Mouse (Mus musculus) liver, postnatal 0 days (tissue): ENCODE data around the gene Keap1. TPM values are rescaled to one million over a fixed set of nuclear protein-coding genes. Genes with fewer than 3 reads are reported as not detected.

Experiments
- ATAC-seq: fragments of 200-750 bp; cut with Nextera tagmentation; 2 replicates; pipeline ENCODE4 v1.8.0; 2017; ENCODE audit warnings: mild to moderate bottlenecking, moderate library complexity
- DNase-seq: peaks from one replicate; pipeline ENCODE4 v3.0.0-alpha.2; 2016
- H3K27ac ChIP-seq: fragments of 300-500 bp; sonication (generic); 2 replicates; pipeline ENCODE4 v1.5.1; 2014; ENCODE audit warnings: antibody characterized with exemption, moderate library complexity, mild to moderate bottlenecking, low read depth
- H3K27me3 ChIP-seq: fragments of 300-500 bp; sonication (generic); 2 replicates; pipeline ENCODE4 v1.6.1; 2014; ENCODE audit warnings: low read length, control low read depth, mixed read lengths; ENCODE audit not compliant: insufficient read depth
- H3K36me3 ChIP-seq: fragments of 300-500 bp; sonication (generic); replicated peaks from 2 replicates; pipeline ENCODE4 v1.6.1; 2014; ENCODE audit warnings: mild to moderate bottlenecking, control low read depth, low read length, moderate library complexity, mixed read lengths; ENCODE audit not compliant: insufficient read depth
- H3K4me1 ChIP-seq: fragments of 300-500 bp; sonication (generic); 2 replicates; pipeline ENCODE4 v1.6.1; 2014; ENCODE audit warnings: antibody characterized with exemption, mild to moderate bottlenecking, control low read depth; ENCODE audit not compliant: insufficient read depth
- H3K4me2 ChIP-seq: fragments of 300-500 bp; sonication (generic); 2 replicates; pipeline ENCODE4 v1.6.1; 2014; ENCODE audit warnings: low read depth, mild to moderate bottlenecking, low read length, moderate library complexity, mixed read lengths
- H3K4me3 ChIP-seq: fragments of 300-500 bp; sonication (generic); 2 replicates; pipeline ENCODE4 v1.5.1; 2014; ENCODE audit warnings: low read depth, low read length
- H3K9ac ChIP-seq: fragments of 300-500 bp; sonication (generic); replicated peaks from 2 replicates; pipeline ENCODE4 v1.6.1; 2014; ENCODE audit warnings: mild to moderate bottlenecking, moderate library complexity
- H3K9me3 ChIP-seq: fragments of 300-500 bp; sonication (generic); 2 replicates; pipeline ENCODE4 v1.6.1; 2016; ENCODE audit warnings: mild to moderate bottlenecking, control low read depth, low read length, mixed read lengths
- CTCF ChIP-seq: sonication (generic); IDR thresholded peaks from 2 replicates; pipeline ENCODE4 v1.5.1; 2016; ENCODE audit warnings: antibody characterized with exemption, low read depth
- EP300 ChIP-seq: IDR thresholded peaks from 2 replicates; pipeline ENCODE4 v1.6.1; 2016; ENCODE audit warnings: antibody characterized with exemption, low read depth, mild to moderate bottlenecking
- WGBS: fragments of 180-500 bp; shearing (Covaris S2); extraction: QIAGEN DNeasy Blood & Tissue Kit; methylation state at CpG from one replicate; pipeline ENCODE4 v1.1.7; 2014; ENCODE audit not compliant: insufficient replicate concordance; 5-methylcytosine and 5-hydroxymethylcytosine counted together
- polyA plus RNA-seq: library from polyadenylated mRNA; unstranded; fragments of >200 nt; fragmentation: Nextera tagmentation; extraction: Ambion mirVana; gene quantifications from 2 replicates; pipeline ENCODE4 v1.2.1, GENCODE M21; 2015

The Keap1 gene
- polyA plus RNA-seq, 1 experiment from 2014 or later, result 26.5 TPM

- TF ChIP-seq EP300, result no peak
- TF ChIP-seq CTCF, result no peak
- H3K4me1 ChIP-seq, result peaks cover 28% of the 10 kb centered on the region
- H3K9me3 ChIP-seq, result no peaks in the 10 kb centered on the region
- peak overlapping the region; percentile 65 for H3K9ac ChIP-seq
- H3K4me2 ChIP-seq, result peak overlapping the region; percentile 69
- H3K4me3 ChIP-seq, result peak overlapping the region; percentile 47
- ATAC-seq, result peak; percentile 20
- peak; percentile 49 for DNase-seq
- H3K27ac ChIP-seq, result no peak overlapping the region
- no peaks in the 10 kb centered on the region for H3K36me3 ChIP-seq
- WGBS, result 4% methylated on average over 41 of the region's 48 CpGs
- no peaks in the 10 kb centered on the region for H3K27me3 ChIP-seq
Measured at GRCm38 (mm10) chr9:21181421-21182220, 57.5 kb downstream of the Keap1 start.

- no peak for TF ChIP-seq EP300
- TF ChIP-seq CTCF, result no peak
- no peak overlapping the region; the same call in 1 of the 2 replicates for H3K4me2 ChIP-seq
- no peaks in the 10 kb centered on the region for H3K36me3 ChIP-seq
- no peak overlapping the region for H3K27ac ChIP-seq
- H3K4me3 ChIP-seq, result no peak overlapping the region
- peaks cover 28% of the 10 kb centered on the region for H3K4me1 ChIP-seq
- H3K9ac ChIP-seq, result no peak overlapping the region; the same call in 1 of the 2 replicates
- no peaks in the 10 kb centered on the region for H3K27me3 ChIP-seq
- WGBS, result 70% methylated on average over 1 of the region's 1 CpGs
- no peak for DNase-seq
- no peaks in the 10 kb centered on the region for H3K9me3 ChIP-seq
- no peak for ATAC-seq
Measured at GRCm38 (mm10) chr9:21180841-21181240, 58.3 kb downstream of the Keap1 start.

GRCm38 (mm10) chr9:21180402-21180801 is 58.8 kb downstream of the Keap1 start:
- DNase-seq, result no peak
- Histone ChIP-seq H3K9me3 (no peaks in the 10 kb centered on the region), H3K4me3 (no peak overlapping the region), H3K4me2 (no peak overlapping the region), H3K27me3 (no peaks in the 10 kb centered on the region), H3K4me1 (peaks cover 24% of the 10 kb centered on the region), H3K36me3 (no peaks in the 10 kb centered on the region), H3K27ac (no peak overlapping the region), H3K9ac (no peak overlapping the region)
- ATAC-seq, result no peak
- WGBS, result 78% methylated on average over 4 of the region's 4 CpGs
- no peak for TF ChIP-seq EP300
- no peak for TF ChIP-seq CTCF

Other genes starting within 250 kb of the Keap1 start
- 54.6 and 55.0 TPM in 2 replicates for gene Mrpl4, start 236.6 kb downstream of the Keap1 start, polyA plus RNA-seq
- gene Icam1, start 223.4 kb downstream of the Keap1 start, polyA plus RNA-seq, result 12.7 and 13.6 TPM in 2 replicates
- gene Icam4, start 210.0 kb downstream of the Keap1 start, polyA plus RNA-seq, result 57.7 and 58.5 TPM in 2 replicates
- gene Icam5, start 207.3 kb downstream of the Keap1 start, polyA plus RNA-seq, result 0.05 and 0.08 TPM in 2 replicates
- gene Zglp1, start 172.3 kb downstream of the Keap1 start, polyA plus RNA-seq, result 0.51 TPM in 1 of 2 replicates, not detected in the other
- 0.06 and 0.11 TPM in 2 replicates for gene Gm49373, start 166.3 kb downstream of the Keap1 start, polyA plus RNA-seq
- 26.7 and 29.9 TPM in 2 replicates for gene Fdx1l, start 165.7 kb downstream of the Keap1 start, polyA plus RNA-seq
- 0.40 and 0.61 TPM in 2 replicates for gene Gm38431, start 147.4 kb downstream of the Keap1 start, polyA plus RNA-seq
- gene Raver1, start 147.4 kb downstream of the Keap1 start, polyA plus RNA-seq, result 8.3 and 9.5 TPM in 2 replicates
- 4.5 and 5.4 TPM in 2 replicates for gene Tyk2, start 108.1 kb downstream of the Keap1 start, polyA plus RNA-seq
- 81.1 and 84.1 TPM in 2 replicates for gene Cdc37, start 89.4 kb downstream of the Keap1 start, polyA plus RNA-seq
- 1.4 and 1.5 TPM in 2 replicates for gene Pde4a, start 73.6 kb downstream of the Keap1 start, polyA plus RNA-seq
- gene S1pr5, start 9.1 kb upstream of the Keap1 start, polyA plus RNA-seq, result 0.08 and 0.17 TPM in 2 replicates
- gene Atg4d, start 25.9 kb upstream of the Keap1 start, polyA plus RNA-seq, result 49.3 and 51.2 TPM in 2 replicates
- 4.7 and 5.3 TPM in 2 replicates for gene Kri1, start 48.6 kb upstream of the Keap1 start, polyA plus RNA-seq
- gene Cdkn2d, start 52.0 kb upstream of the Keap1 start, polyA plus RNA-seq, result 74.3 and 76.6 TPM in 2 replicates
- 0.32 and 0.54 TPM in 2 replicates for gene Ap1m2, start 73.0 kb upstream of the Keap1 start, polyA plus RNA-seq
- gene Slc44a2, start 81.3 kb upstream of the Keap1 start, polyA plus RNA-seq, result 12.8 and 14.4 TPM in 2 replicates
- 19.1 and 23.5 TPM in 2 replicates for gene Ilf3, start 128.5 kb upstream of the Keap1 start, polyA plus RNA-seq
- 11.3 and 13.7 TPM in 2 replicates for gene Qtrt1, start 172.5 kb upstream of the Keap1 start, polyA plus RNA-seq
- gene Dnm2, start 185.5 kb upstream of the Keap1 start, polyA plus RNA-seq, result 29.5 and 35.2 TPM in 2 replicates